Comparison of ENCODE assay signal across 10 mouse cellular contexts in genomic region chr11:115894755-115895520, GRCm38 (mm10). TPM values are rescaled to one million over a fixed set of nuclear protein-coding genes. Genes with fewer than 3 reads are reported as not detected.
DNase-seq lines count a peak whose midpoint lies in the region; ATAC-seq and TF ChIP-seq lines count a peak whose summit lies in the region.
"Had no signal": no experiment of that assay in that cellular context is flagged by ENCODE, and none has a peak within 500 bp of the region (broad histone marks: within the 10 kb centered on the region; RNA-seq: fewer than 3 reads in every experiment).

No protein-coding gene starts in this region.

- H3K4me2 ChIP-seq in lung, embryonic 14.5 days, result no peak overlapping the region
- H3K4me2 ChIP-seq: liver, embryonic 15.5 days had no signal

- no peak overlapping the region for H3K27ac ChIP-seq in lung, embryonic 14.5 days (ENCODE audit: low read depth)
- H3K27ac ChIP-seq: liver, embryonic 15.5 days had no signal

- DNase-seq in cerebellum, adult 11-12 months, result peak; percentile 43
- no peak for DNase-seq in cerebellum, postnatal 4 days (ENCODE audit: low spot score in 2 of 2)
- DNase-seq in lung, embryonic 14.5 days, result peak; percentile 47
- DNase-seq in lung, postnatal 4 days, result no peak
- peak; percentile 13 to 26 for DNase-seq in heart, postnatal 36 days
- peak; percentile 81 for DNase-seq in thymus, postnatal 0 days (ENCODE audit: low spot score)
- no peak for DNase-seq in gastrocnemius, adult 18-20 months (ENCODE audit: low spot score)
- no peak for DNase-seq in B cell, adult 2 months

- intact Hi-C loops in heart, postnatal 36 days (cut with DNase I), result loop anchor here (2.0 kb wide), 1 partner anchor 24 kb away; no protein-coding TSS in a partner anchor

- H3K9ac ChIP-seq in lung, embryonic 14.5 days, result no peak overlapping the region
- H3K9ac ChIP-seq: liver, embryonic 15.5 days had no signal

- ATAC-seq in lung, embryonic 14.5 days (ENCODE audit: insufficient read depth), result no peak

- H3K27me3 ChIP-seq in lung, embryonic 14.5 days (ENCODE audit: insufficient read depth, low read length), result no peaks in the 10 kb centered on the region
- H3K27me3 ChIP-seq: liver, embryonic 15.5 days had no signal

- 0 out of 2 replicates have a peak, but pooled peaks cover 4% of the 10 kb centered on the region for H3K4me1 ChIP-seq in lung, embryonic 14.5 days (ENCODE audit: insufficient read depth)

- no peaks in the 10 kb centered on the region for H3K9me3 ChIP-seq in lung, embryonic 14.5 days (ENCODE audit: low read depth, low read length)
- H3K9me3 ChIP-seq: liver, embryonic 15.5 days had no signal

- peak; percentile 52 for TF ChIP-seq CTCF in lung, embryonic 14.5 days (IDR thresholded peaks at IDR 0.05; ENCODE audit: low read depth)

- H3K36me3 ChIP-seq in lung, embryonic 14.5 days (ENCODE audit: insufficient read depth), result peaks cover 34% of the 10 kb centered on the region

- H3K4me3 ChIP-seq in lung, embryonic 14.5 days (ENCODE audit: low read depth, low read length), result no peak overlapping the region
- H3K4me3 ChIP-seq: erythroblast, embryonic 14.5 days; liver, embryonic 15.5 days had no signal

- 62% methylated on average over 14 of the region's 14 CpGs for WGBS in lung, embryonic 14.5 days

RNA-seq across cellular contexts. Expression of gene Smim5, which starts 4.8 kb away (rescaled TPM):
- 1.9 and 3.2 TPM in 2 replicates for polyA plus RNA-seq in lung, embryonic 14.5 days (2014; fragmentation: Nextera tagmentation; extraction: Ambion mirVana)
- total RNA-seq in heart, postnatal 36 days (2021), result 10 to 100 TPM; 14.8 to 26.7 TPM
- 35.4 and 39.8 TPM in 2 replicates for polyA plus RNA-seq in thymus, postnatal 0 days (2015; fragmentation: Nextera tagmentation; extraction: Ambion mirVana)
- total RNA-seq in gastrocnemius, adult 18-20 months (2021), result 1 to 10 TPM in 1 of 2 experiments, under 1 TPM in 1; 0.38 to 1.1 TPM

RNA-seq across cellular contexts. Expression of gene Smim6, which starts 16.9 kb away (rescaled TPM):
- 11.4 and 12.2 TPM in 2 replicates for polyA plus RNA-seq in lung, embryonic 14.5 days (2014; fragmentation: Nextera tagmentation; extraction: Ambion mirVana)
- total RNA-seq in heart, postnatal 36 days (2021), result under 1 TPM in 1 of 2 experiments, not detected in 1; 0.31 TPM
- 3.8 and 4.8 TPM in 2 replicates for polyA plus RNA-seq in thymus, postnatal 0 days (2015; fragmentation: Nextera tagmentation; extraction: Ambion mirVana)
- not detected for total RNA-seq in gastrocnemius, adult 18-20 months (2021)

RNA-seq across cellular contexts. Expression of gene Myo15b, which starts 36.7 kb away (rescaled TPM):
- 0.12 and 0.28 TPM in 2 replicates for polyA plus RNA-seq in lung, embryonic 14.5 days (2014; fragmentation: Nextera tagmentation; extraction: Ambion mirVana)
- total RNA-seq in heart, postnatal 36 days (2021), result under 1 TPM in 1 of 2 experiments, not detected in 1; 0.14 TPM
- 1.4 and 1.5 TPM in 2 replicates for polyA plus RNA-seq in thymus, postnatal 0 days (2015; fragmentation: Nextera tagmentation; extraction: Ambion mirVana)
- total RNA-seq in gastrocnemius, adult 18-20 months (2021), result not detected
- polyA plus RNA-seq: erythroblast, embryonic 14.5 days had no signal

RNA-seq across cellular contexts. Expression of gene Sap30bp, which starts 38.1 kb away (rescaled TPM):
- 39.1 and 43.5 TPM in 2 replicates for polyA plus RNA-seq in lung, embryonic 14.5 days (2014; fragmentation: Nextera tagmentation; extraction: Ambion mirVana)
- total RNA-seq in heart, postnatal 36 days (2021), result 10 to 100 TPM; 17.2 to 20.7 TPM
- polyA plus RNA-seq in thymus, postnatal 0 days (2015; fragmentation: Nextera tagmentation; extraction: Ambion mirVana), result 47.2 and 48.8 TPM in 2 replicates
- 10 to 100 TPM in 1 of 2 experiments, 1 to 10 TPM in 1; 9.2 to 10.1 TPM for total RNA-seq in gastrocnemius, adult 18-20 months (2021)

RNA-seq across cellular contexts. Expression of gene Recql5, which starts 38.3 kb away (rescaled TPM):
- polyA plus RNA-seq in lung, embryonic 14.5 days (2014; fragmentation: Nextera tagmentation; extraction: Ambion mirVana), result 17.8 and 21.7 TPM in 2 replicates
- total RNA-seq in heart, postnatal 36 days (2021), result 1 to 10 TPM; 6.7 to 8.9 TPM
- 16.8 and 18.9 TPM in 2 replicates for polyA plus RNA-seq in thymus, postnatal 0 days (2015; fragmentation: Nextera tagmentation; extraction: Ambion mirVana)
- 1 to 10 TPM; 6.5 to 7.2 TPM for total RNA-seq in gastrocnemius, adult 18-20 months (2021)

Comparison
In these comparisons a context has a peak if more than half of its experiments do, and no peak if none do; other contexts are left out.
1. DNase-seq: peak in cerebellum, adult 11-12 months (single experiment), lung, embryonic 14.5 days (single experiment), heart, postnatal 36 days (2 of 2) and thymus, postnatal 0 days (single experiment); none in cerebellum, postnatal 4 days (0 of 2), lung, postnatal 4 days (0 of 2), gastrocnemius, adult 18-20 months (single experiment) and B cell, adult 2 months (0 of 2).
2. RNA of gene Smim5, which starts 4.8 kb away (total RNA-seq): 14.8 to 26.7 TPM in heart, postnatal 36 days; 0.38 to 1.1 TPM in gastrocnemius, adult 18-20 months; every median in the first group is over 4 times any median in the second.